8 mouse cellular contexts compared by ENCODE assay signal in genomic region chr6:142964076-142964530, GRCm38 (mm10). TPM values are rescaled to one million over a fixed set of nuclear protein-coding genes. Genes with fewer than 3 reads are reported as not detected.
DNase-seq lines count a peak whose midpoint lies in the region; ATAC-seq and TF ChIP-seq lines count a peak whose summit lies in the region.

Gene St8sia1, minus strand, starts transcription at chr6:142964452.

- peak within 1 kb of the TSS; percentile 87 for H3K9ac ChIP-seq in forebrain, embryonic 12.5 days

- TF ChIP-seq CTCF in bone marrow, adult 2 months (IDR thresholded peaks at IDR 0.05; ENCODE audit: control insufficient read depth, insufficient read depth, low read length), result no peak

- peak within 1 kb of the TSS; percentile 93 for H3K4me2 ChIP-seq in forebrain, embryonic 12.5 days

- intact Hi-C loops in left cerebral cortex, postnatal 36 days (cut with DNase I), result loop anchor here (1.0 to 10.0 kb wide), 4 partner anchors 37 to 439 kb away; no protein-coding TSS in a partner anchor

- peak; percentile 83 for ATAC-seq in forebrain, embryonic 12.5 days (ENCODE audit: low FRiP score)
- peak; percentile 27 for ATAC-seq in inflammation-experienced regulatory T-cells, adult 6 months

- DNase-seq in gastrocnemius, postnatal 25 days, result peak; percentile 10
- no peak for DNase-seq in gastrocnemius, adult 18-20 months (ENCODE audit: low spot score)
- peak; percentile 71 to 82 for DNase-seq in left cerebral cortex, postnatal 36 days (ENCODE audit: low spot score in 2 of 2)
- DNase-seq in naive thymus-derived CD4-positive, alpha-beta T cell, adult 2 months (ENCODE audit: low read depth), result peak; percentile 65
- DNase-seq in yolk sac, embryonic 10.5 days (ENCODE audit: low spot score), result peak; percentile 17

- peaks cover 1% of the 10 kb centered on the region; the same call in 1 of the 2 replicates for H3K4me1 ChIP-seq in bone marrow, adult 2 months (ENCODE audit: control insufficient read depth, insufficient read depth, low read length)
- peaks cover 27% of the 10 kb centered on the region for H3K4me1 ChIP-seq in forebrain, embryonic 12.5 days

- no peaks in the 10 kb centered on the region for H3K9me3 ChIP-seq in forebrain, embryonic 12.5 days

- H3K27me3 ChIP-seq in forebrain, embryonic 12.5 days, result 0 out of 2 replicates have a peak, but pooled peaks cover 7% of the 10 kb centered on the region

- under 1% methylated on average over 45 of the region's 45 CpGs for WGBS in bone marrow, adult 2 months
- under 1% methylated on average over 44 of the region's 45 CpGs for WGBS in forebrain, embryonic 12.5 days

- no peak within 1 kb of the TSS for H3K27ac ChIP-seq in bone marrow, adult 2 months (ENCODE audit: control insufficient read depth, insufficient read depth, low read depth, low read length, poor library complexity)
- H3K27ac ChIP-seq in forebrain, embryonic 12.5 days, result peak within 1 kb of the TSS; percentile 94

- no peak for TF ChIP-seq POLR2A in bone marrow, adult 2 months (IDR thresholded peaks at IDR 0.05; ENCODE audit: borderline replicate concordance, control insufficient read depth, low read depth, low read length)

- H3K4me3 ChIP-seq in bone marrow, adult 2 months (replicated peaks; ENCODE audit: control insufficient read depth, low read depth, low read length), result peak within 1 kb of the TSS; percentile 55
- H3K4me3 ChIP-seq in forebrain, embryonic 12.5 days (replicated peaks), result peak within 1 kb of the TSS; percentile 69

- 0 out of 2 replicates have a peak, but pooled peaks cover 6% of the 10 kb centered on the region for H3K36me3 ChIP-seq in forebrain, embryonic 12.5 days (replicated peaks)

RNA-seq across cellular contexts. Expression of gene St8sia1, which starts in this region (rescaled TPM):
- total RNA-seq in gastrocnemius, postnatal 25 days (2021), result under 1 TPM; 0.05 to 0.19 TPM
- total RNA-seq in gastrocnemius, adult 18-20 months (2021), result under 1 TPM; 0.19 to 0.30 TPM
- polyA plus RNA-seq in bone marrow, adult 2 months (2011; ENCODE audit: insufficient read depth, insufficient read length, low replicate concordance, missing spikeins), result 0.11 and 0.47 TPM in 2 replicates
- polyA plus RNA-seq in forebrain, embryonic 12.5 days (2016; fragmentation: Nextera tagmentation; extraction: Ambion mirVana), result 6.3 and 6.4 TPM in 2 replicates
- 10 to 100 TPM in 2 of 3 experiments, 1 to 10 TPM in 1; 1.3 to 14.6 (median 12.7) TPM for polyA plus RNA-seq in inflammation-experienced regulatory T-cells, adult 6 months (2017; shearing (Covaris generic))
- total RNA-seq in left cerebral cortex, postnatal 36 days (2021), result 10 to 100 TPM; 28.4 to 28.6 TPM

Comparison
In these comparisons a context has a peak if more than half of its experiments do, and no peak if none do; other contexts are left out.
1. RNA of gene St8sia1 (total RNA-seq): 28.4 to 28.6 TPM in left cerebral cortex, postnatal 36 days; 0.19 to 0.30 TPM in gastrocnemius, adult 18-20 months and 0.05 to 0.19 TPM in gastrocnemius, postnatal 25 days; every median in the first group is over 10 times any median in the second.
2. Peak in DNase-seq in gastrocnemius, postnatal 25 days; RNA of the gene not detected or under 1 TPM.